Mouse (Mus musculus) embryonic fibroblast, embryonic 13.5 days (primary cell): Measurements from ENCODE around the gene Gm17662.

Experiments
- CTCF ChIP-seq: IDR thresholded peaks from 2 replicates; pipeline ENCODE4 v1.5.1; 2011; ENCODE audit warnings: mild to moderate bottlenecking, control low read depth, low read length, moderate library complexity, borderline replicate concordance; ENCODE audit not compliant: insufficient read depth
- POLR2A ChIP-seq: IDR thresholded peaks from 2 replicates; pipeline ENCODE4 v1.6.1; 2011; ENCODE audit warnings: low read depth, mild to moderate bottlenecking, control low read depth, low read length, moderate library complexity

GRCm38 (mm10) chr4:104819891-104820290, 37.2 kb upstream of the Gm17662 start:
- no peak for TF ChIP-seq POLR2A
- no peak for TF ChIP-seq CTCF
